Mouse (Mus musculus): ENCODE measurements around the gene Gm9767. TPM values are rescaled to one million over a fixed set of nuclear protein-coding genes. Genes with fewer than 3 reads are reported as not detected.

Gene Gm9767
- polyA plus RNA-seq (2012; rRNA removed) = 0.16 and 0.43 TPM in 2 replicates

GRCm38 (mm10) chr10:26077671-26078481 is at the start of gene Gm9767:
Gene Gm9767 (plus strand): TSS chr10:26078255.

DNA sequence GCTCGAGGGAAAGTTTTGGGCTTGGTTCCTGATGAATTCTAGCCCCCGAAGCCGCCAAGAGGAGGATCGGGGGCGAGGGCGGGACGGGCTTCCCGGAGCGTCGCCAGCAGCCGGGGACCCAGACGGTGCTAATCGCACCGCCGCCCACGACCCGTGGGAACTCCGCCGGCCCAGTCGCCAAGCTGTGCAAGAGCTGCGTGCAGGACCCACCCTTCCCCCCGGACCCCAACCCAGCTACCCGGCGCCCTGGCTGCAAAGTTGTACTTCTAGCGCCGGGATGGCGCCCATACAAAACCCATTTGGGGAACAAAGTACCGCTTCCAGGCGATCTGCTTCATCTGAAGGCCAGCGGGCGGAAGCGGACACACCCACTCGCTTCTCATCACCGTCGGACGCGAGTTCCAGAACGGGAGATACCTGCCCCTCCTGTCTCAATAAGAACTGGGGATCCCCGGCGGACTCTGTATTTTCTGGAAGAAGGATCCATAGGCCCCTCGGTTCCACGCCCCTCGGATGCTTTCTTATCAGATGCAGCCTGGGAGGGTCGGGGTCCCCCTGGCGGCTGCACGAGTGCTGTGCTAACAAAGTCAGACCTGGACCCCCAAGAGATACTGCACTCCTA is 577 bp downstream of the Gm9767 start, which contains the start of gene Tmem200a:
Gene Tmem200a, minus strand, starts transcription at position 532 of the 622 bp plus-strand sequence.

Other genes with a start within 250 kb of the Gm9767 start
- gene Tmem200a, start 797 bp downstream of the Gm9767 start, polyA plus RNA-seq (2012; rRNA removed) = 7.7 and 11.9 TPM in 2 replicates
- 2.3 and 2.9 TPM in 2 replicates for gene Samd3, start 151.5 kb downstream of the Gm9767 start, polyA plus RNA-seq (2012; rRNA removed)